Mouse (Mus musculus) ES-Bruce4 (cell line): ENCODE measurements around the gene Ttll12.

Experiments used
- CTCF ChIP-seq: IDR thresholded peaks from one replicate; pipeline ENCODE4 v1.8.1; 2011; ENCODE audit warnings: low read depth, low read length
- EP300 ChIP-seq: IDR thresholded peaks from 2 replicates; pipeline ENCODE4 v1.6.1; 2011; ENCODE audit warnings: low read depth, low read length; ENCODE audit not compliant: insufficient read depth
- POLR2A ChIP-seq: IDR thresholded peaks from one replicate; pipeline ENCODE4 v1.8.1; 2011; ENCODE audit warnings: low read length; ENCODE audit not compliant: insufficient read depth

GRCm38 (mm10) chr15:83594513-83595363 lies at the start of gene Ttll12:
- TF ChIP-seq EP300 (0 out of 2 replicates have a peak, but pooled peaks have one; percentile 2), POLR2A (peak; percentile 63), CTCF (no peak)
